Mouse (Mus musculus) frontal cortex, postnatal 36 days (tissue): ENCODE measurements around the gene Fam214a.
A peak's percentile ranks its signal among the peaks of the same experiment; 100 is the strongest.

Experiments used
- DNase-seq, 2 experiments: peaks; one replicate each; pipeline ENCODE4 v3.0.0; 2022; ENCODE audit warnings: low spot score in 2 of 2

Gene Fam214a

DNA sequence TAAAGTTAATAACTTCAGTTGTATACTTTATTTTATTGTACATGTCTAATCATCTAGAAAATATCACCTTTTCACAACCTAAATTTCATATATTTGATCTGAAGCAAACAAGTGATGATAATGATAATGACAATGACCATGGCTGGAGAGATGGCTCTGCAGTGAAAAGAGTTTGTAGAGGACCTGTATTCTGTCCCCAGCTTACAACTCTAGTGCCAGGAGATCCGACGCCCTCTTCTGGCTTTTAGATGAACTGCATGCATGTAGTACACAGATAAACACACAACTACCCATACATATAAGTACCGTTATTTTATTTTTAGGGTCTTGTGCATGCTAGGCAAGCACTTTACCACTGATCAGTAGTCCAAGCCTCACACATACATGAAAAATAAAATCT is 1.2 kb upstream of the Fam214a start:
- DNase-seq = no peak

DNA sequence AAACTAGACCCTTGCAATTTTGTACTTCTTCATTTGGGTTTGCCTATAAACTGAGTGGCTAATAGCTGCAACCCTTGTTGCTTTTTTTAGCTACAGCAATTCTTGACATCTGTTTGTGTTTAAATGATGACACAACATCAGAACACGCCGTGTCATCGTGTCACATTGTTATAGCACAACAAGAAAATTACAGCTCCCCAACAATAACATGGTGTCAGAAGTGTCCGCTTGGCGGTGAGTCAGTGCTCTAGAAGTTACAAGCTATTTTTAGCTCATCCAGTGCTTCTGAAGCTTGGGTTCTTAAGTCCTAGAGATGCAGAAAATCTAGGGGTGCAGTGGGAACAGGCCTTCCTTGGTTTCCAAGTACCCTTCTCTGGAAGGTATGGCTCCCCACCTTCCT is 578 bp upstream of the Fam214a start:
- no peak for DNase-seq

DNA sequence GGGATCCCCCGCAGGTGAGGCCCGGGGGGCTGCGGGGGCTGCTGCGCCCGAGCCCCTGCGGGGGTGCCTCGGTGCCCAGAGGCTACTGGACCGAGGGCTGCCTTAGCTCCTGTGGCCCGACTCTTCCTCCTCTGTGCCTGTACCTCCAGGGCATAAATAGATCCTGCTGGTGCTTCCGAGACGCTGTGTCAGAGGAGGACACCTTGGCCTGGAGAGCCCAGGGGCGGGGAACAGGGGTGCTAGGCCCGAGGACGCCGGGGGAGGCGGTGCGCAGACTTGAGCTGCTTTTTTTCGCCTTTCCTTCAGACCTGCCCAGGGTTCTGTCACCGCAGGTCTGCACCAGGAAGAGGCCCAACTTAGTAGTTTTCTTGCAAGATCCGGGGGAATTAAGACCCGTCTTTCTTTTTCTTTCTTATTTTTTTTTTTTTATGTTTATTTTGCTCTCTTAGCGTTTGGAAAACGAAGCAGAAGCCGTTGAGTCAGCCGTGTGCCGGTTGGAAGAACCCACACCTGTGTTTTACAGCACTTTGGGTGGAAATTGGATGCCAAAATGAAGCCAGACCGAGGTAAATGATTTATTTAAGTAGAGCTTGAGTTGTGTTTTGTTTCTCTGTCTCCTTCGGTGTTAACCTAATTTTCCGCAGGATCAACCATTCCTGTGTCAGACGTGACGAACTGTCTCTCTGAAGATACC is 728 bp downstream of the Fam214a start:
- peak; percentile 38 to 51 for DNase-seq

DNA sequence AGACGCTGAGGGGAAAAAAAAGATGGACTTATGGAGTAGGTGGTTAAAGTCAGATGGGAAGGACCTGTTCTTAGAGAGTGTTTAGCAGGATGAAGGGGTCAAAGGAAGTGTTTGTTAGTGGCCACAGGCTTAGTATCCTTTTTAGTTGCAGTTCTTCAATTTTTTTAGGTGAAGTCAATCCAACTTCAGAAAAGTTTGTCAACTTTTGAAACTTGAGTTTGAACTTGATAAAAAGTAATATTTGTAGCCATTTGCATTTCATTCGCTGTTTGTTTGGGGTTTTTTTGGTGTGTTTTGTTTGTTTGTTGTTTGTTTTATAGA is 1.2 kb downstream of the Fam214a start:
- DNase-seq = no peak

DNA sequence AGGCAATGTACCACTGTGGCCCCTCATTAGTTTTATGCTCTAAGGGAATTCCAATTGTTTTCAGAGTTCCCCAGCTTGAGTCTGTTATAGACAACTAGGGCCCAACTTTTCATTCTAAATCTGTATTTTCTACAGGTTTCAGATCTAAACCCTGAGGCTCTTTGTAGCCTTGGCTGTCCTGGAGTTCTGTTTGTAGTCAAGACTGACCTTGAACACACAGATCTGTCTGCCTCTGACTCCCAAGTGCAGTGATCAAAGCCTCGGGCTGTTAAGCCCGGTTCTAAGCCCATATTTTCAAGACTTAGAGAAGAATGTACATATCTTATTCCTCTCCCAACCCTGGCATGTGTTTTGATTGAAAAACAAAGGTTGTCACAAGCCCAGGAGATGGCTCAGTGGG is 1.7 kb downstream of the Fam214a start:
- no peak for DNase-seq

DNA sequence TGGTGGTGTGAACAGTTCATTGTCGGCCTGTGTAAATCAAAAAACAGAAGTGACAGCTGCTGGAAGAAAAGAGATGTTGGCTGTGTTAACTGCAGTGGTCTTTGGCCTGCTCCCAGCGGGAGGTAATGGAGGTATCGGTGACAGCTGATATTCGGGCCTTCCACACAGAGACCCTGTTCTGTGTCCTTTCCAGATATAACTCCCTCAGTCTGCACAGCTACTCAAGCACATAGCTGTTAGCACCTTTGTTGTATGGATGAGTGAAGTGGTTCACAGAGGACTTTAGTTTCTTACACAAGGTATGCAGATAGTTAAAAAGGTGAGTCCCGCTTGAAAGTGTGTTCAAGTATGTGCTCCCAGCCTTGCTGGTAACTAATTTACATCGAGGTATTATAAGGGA is 7.9 kb downstream of the Fam214a start:
- DNase-seq = no peak

DNA sequence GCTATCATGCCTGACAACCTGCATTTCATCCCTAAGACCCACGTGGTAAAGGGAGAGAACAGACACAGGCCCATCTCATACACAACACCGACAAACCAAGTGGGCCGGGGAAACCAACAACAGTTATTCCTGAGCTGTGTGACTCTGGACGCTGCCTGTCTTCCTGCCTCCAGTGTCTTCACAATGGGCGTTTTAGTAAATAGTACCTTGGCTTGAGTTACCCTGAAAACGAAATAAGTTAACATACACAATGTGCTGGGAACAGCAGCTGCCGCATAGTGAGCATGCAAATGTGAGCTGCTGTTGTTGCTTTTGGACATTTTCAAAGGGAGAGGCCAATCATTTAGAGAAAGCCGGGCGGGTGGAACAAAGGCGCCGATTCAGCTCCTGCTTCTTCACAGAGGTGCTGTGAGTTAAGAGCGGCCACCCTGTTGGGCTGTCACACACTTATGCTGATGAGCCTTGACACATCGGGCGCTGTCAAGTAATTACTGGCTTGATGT is 8.4 kb downstream of the Fam214a start:
- no peak for DNase-seq

DNA sequence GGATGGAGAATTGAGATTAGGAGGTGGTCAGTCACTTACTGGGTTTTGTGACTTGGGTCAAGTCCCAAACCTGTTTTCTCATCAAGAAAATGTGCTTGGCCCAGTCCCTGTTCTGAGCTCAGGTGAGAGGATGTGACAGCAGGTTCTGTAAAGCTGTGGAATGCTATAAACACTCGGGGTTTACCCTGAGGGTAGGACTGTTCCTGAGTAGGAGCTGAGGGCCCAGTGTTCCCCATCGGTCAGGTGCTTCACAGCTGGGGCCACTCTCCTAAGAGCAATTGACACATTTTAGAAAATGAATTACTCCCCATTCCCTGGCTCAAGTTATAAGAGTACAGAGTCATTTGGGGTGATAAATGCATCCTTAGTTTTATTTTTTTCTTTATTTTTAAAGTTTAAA is 11.3 kb downstream of the Fam214a start:
- DNase-seq = no peak

DNA sequence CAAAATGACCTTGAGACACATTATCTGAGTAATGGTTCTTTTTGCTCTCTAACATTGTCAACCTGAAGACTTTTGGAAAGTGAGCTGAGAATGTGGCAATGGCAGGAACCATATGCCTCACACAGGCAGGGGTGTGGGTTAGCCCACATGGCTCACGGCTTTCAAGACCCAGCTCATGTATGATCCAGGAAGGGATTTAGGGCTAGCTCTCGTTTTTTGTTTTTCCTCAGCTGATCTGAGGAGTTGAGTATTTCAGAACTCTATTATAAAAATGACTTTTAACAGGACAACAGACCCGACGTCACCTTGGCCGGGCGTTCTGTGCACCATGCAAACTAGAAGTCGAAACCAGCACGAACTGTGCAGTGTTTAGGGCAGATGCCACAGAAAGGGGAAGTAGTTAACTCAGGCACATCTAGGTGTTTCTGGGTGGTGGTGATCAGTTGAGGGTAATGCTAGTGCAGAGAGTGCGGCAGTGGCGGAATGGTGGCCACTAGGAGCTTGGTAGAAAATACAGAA is 12.2 kb downstream of the Fam214a start:
- no peak for DNase-seq

DNA sequence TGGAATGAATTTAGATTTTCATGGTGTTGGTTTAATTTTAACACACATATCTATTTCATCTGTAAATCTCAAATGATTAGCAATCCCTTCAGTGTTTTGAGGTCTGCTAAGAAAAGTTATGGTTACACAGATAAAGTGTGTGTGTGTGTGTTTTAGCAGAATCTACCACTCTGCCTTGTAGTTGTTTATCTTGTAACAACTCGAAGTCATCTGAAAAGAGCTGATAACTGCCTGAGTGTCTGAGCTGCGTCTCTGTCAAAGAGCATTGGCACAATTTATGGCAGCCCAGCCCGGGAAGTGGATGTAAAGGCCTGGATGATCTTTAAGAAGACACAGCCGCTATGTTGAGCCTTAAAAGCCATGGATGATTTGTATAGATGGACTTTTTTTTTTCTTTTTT is 13.5 kb downstream of the Fam214a start:
- no peak for DNase-seq

DNA sequence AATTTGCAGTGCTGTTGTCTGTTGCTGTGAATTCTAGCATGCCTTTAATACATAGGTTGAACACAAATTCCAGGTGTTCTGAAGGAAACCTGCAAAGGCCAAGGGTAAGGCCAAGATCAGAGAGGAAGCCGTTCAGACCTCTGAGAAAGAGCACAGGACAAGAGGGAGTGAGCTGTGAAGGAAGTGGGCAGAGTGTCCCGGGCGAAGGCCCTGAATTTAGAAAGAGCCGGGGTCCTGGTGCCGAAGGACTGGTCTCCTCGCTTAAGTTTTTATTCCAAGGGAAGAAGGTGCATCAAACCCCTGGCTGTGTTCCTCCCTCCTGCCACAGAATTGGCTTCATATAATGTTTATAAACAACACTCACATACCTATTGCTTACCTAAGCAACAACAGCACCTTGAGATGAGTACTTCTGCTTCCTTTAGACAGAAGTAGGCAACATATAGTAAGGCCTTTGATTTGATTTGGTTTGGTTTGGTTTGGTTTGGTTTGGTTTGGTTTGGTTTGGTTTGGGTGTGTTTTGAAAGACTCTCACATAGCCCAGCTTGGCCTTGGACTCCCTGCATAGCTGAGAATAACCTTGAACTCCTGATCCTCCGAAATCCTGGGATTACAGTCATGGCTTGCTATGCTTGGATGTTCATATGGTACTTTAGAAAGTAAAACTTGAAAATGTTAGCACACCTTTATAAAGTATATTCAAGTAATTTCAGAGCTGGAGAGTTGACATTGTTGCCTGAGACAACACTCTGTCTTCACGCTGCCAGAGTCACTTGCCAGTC is 16.2 kb downstream of the Fam214a start:
- DNase-seq = no peak

DNA sequence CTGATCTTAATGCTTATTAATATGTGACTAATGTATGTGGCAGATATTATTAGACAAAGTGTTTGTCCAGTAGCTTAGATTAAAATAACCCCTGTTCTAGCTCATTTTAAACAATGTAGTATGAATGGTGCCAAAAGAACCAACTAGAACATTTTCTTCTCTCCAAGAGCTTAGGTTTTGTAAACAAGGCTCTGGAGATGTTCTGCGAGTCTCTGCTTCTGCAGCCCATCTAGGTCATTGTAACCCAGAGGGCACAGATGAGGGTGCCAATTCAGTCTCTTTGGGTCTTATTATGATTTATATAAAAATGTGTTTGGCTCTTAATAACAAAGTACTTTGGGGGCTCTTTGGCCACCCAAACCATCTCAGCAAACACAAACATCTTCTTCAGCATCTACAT is 17.9 kb downstream of the Fam214a start:
- DNase-seq = no peak

DNA sequence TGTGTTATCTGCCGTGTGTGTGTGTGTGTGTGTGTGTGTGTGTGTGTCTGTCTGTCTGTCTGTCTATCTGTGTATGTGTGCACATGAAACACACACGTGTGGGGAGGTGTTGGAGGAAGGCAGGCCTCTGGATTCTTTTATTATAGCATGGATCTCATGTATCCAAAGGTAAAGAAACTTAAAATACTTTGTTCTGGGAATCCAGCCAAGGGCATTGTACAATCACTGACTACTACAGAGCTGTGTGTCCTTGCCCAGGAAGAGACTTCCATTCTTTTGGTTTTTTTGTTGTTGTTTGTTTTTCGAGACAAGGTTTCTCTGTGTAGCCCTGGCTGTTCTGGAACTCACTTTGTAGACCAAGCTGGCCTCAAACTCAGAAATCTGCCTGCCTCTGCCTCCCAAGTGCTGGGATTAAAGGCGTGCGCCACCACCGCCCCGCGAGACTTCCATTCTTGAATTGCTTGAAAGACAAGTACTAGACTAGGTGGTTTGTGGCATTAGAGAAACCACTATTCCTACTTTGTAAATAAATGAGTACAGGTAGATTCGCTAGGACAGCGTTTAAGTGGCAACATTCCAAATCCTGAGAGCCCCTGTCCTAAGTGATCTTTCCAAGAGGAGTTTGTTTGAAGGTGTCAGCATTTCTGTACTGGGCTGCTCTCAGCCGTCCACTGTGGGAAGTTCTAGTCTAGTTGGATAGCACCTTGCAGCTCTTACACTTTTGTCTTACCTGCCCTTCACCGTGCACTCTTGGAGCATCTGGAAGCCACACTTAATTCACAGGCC is 18.7 kb downstream of the Fam214a start:
- DNase-seq = no peak

DNA sequence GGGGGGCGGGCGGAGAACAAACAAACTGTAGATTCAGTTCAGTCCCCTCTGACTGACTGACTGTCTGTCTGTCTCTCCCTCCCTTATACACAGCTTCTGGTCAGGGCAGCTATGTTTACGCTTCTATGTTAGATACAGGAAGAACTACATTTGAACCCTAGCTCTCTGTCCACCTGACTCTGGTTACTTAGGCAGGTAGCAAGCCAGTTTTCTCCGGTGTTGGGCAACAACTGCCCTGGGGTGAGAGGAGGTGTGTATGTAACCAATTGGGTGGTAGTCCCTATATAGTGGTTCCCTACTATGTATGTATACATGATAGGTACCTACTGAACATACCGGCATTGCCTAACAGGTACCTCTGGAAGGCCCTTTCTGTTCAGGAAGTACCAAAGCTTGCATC is 20.1 kb downstream of the Fam214a start:
- no peak for DNase-seq

DNA sequence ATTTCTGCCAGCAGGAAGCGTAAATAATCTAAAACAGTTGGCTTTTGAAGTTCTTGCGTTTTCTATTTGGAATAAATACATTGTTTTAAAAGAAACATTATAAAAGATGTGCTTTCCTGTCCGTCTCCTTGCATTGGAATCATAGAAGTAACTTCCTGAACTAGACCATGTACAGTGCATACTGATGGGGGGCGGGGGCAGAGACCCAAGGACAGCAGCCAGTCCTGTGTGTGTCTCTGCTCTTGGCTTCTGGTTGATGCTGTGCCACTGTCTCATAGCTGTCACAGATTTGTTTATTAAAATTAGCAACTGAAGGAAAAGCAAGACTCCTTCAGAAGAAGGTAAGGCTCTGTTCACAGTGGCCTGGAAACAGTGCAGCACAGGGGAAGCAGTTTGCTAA is 20.5 kb downstream of the Fam214a start:
- no peak for DNase-seq

DNA sequence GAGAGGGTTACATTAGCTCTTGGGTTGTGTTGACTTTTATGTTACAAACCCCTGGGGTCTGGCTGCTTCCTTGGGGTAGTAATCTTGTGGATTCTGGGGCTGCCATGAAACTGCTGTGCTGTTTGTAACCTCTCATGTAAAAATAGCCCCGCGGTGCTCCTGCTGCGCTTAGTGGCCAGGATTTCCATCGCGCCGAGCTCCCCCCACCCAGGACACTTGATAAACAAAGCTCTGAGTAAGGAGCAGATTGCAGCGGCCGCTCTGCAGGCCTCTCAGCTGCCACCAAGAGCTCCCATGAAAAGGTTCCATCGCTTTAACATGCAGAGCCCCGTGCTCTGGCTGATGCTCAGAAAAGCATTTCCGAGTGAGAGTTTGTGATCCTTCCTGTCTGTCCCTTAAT is 22.1 kb downstream of the Fam214a start:
- DNase-seq = no peak

DNA sequence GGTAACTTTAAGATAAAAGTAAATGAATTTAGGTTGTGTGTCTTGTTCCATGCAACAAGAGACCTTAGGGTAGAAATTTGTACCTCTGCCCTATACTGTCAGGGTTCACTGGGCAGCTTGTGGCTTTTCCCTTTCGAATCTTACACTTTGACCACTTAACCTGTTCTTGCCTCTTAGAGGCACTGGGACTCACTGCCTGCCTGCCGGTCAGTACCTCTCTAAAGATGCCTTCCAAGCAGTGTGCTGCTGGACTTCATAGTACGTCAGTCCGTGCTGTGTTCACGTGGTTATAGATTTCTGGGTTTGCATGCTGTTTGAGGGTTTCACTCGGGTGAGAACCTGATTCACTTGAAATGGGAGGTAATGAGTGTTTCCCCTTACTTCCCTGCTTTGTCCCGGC is 22.7 kb downstream of the Fam214a start:
- no peak for DNase-seq

DNA sequence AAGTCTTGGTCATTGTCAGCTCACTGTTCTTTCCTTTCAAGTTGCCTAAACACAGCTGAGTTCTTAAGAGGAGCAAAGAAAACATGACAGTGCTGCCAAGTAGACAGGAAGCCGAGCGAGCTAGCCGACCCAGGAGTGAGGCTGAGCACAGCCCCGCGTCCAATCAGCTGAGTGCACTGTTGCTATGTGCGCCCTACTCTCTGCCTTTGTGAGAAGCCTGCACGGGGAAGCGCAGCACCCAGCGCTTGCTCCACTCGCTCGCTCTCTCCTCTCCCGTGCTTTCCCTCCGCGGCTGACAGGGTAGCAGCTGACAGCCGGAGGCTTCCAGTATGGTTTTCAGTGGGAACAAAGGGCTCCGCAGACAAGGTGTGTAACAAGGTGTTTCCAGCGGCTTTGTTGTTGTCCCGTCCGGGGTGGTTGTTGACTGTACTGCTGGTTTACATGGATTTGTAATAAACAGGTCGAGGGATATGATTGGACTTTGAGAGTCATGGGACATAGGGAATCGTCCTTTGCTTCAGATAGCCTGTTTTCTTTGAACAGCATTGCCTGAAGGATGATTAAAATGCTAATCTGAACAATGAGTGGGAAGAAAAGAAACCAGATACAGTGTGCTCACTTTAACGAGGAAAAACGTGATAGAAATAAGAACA is 23.4 kb downstream of the Fam214a start:
- DNase-seq = peak; percentile 90 to 92

DNA sequence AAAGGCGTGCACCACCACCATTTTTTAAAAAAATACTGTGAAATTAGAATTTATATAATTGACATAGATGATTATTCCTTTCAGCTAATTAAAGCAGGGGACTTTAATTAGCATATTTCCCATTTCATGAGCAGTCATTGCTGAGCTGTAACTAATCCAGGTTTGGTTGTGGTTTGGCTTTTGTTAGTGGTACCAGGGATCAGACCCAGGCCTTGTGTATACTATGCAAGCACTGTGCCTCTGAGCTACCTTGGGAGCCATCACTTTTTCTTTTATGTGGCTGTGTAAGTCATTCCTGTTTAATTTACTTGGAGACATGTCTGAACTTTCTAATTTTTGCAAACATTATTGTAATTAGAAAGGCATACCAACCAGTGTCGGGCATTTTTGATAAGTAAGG is 24.6 kb downstream of the Fam214a start:
- no peak for DNase-seq

DNA sequence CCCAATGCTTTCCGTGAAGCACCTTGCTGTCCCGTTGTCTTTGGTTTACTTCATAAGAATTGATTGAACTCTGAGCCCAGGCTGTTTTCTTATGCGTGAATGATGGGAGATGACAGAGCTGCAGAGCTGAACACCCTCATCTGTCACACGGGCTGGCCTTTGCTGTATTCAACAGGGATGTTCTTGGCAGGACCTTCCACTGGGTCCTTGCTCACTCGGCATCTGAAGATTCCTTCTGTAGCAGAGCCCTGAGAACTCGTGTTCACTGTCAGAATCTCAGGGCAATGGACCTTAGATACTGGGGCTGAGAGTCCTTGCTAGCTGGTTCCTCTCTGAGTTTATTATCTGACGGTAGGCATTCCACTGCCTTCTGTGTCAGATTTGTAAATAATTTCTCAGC is 25.3 kb downstream of the Fam214a start:
- DNase-seq = no peak

DNA sequence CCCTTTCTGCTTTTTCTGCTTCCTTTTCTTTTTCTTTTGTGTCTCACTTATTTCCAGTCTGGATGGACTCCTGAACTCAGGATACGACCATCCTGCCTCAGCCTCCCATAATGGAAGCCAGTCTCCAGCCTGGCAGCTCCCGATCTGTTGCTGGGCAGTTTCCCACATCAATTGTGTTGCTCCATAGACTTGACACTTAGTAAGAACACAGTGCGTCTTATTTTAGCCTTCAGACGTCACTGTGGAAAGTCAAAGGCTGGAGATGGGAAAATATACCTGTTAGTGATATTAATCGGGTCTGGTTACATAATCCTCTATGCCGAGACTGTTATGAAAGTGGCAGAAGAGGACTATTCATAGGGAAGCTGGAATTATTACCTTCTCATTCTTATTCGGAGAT is 26.2 kb downstream of the Fam214a start:
- DNase-seq = no peak

DNA sequence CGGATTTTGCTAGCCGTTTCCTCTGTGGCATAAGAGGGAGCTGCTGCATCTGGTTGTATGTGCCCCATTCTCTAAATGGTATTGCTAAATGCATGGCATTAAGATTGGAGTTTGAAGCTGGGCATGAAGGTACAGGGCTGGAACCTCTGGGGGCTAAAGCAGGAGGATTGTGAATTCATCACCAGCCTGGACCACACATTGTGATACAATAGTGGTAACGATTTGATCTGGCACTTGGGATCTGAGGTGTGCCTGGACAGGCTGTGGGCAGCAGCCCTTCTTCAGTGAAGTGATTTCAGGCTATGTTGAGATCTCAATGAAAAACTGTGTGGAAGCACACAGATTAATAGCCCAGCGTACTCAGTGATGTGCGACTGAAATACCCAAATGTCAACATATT is 26.7 kb downstream of the Fam214a start:
- DNase-seq = no peak
